Mouse (Mus musculus): ENCODE measurements around the gene Ugt1a5.
"Not testable (repeated sequence)": the region's sequence is repeated elsewhere in the genome, so short reads cannot be mapped to it uniquely, and the experiment has no call there.

The Ugt1a5 gene

DNA sequence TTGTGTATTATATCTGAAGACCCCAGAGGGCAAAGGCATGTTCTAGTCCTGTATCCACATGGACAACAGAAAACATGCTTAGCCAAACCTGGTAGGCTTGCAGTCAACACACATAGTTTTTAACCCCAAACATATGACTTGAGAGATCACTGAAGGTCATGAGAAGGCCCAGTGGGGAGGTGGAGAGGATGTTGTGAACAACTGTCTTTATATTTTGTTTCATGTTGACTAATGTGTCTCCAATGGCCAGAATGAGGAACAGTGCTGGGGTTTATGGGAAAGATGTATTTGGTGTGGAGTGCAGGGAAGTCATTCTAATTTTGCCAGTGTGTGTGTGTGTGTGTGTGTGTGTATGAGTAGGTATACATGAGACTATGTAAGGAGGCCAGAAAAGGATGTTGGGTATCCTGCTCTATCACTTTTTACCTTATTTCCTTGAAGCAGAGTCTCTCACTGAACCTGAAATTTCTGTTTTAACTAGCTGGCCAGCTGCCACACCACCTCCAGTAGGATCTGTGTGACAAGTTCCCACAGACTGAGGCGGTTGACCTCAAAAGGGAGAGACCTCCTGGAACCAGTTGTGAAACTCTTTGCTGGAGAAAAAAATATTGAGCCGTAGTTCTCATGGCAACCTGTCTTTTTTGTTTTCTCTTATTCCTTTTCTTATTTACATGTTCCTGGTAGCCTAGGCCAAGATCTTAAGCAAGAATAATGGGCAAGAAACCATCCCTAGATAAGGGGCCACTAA lies 58.4 kb downstream of the Ugt1a5 start:
- no peak for ATAC-seq (ENCODE audit: low TSS enrichment)

GRCm38 (mm10) chr1:88225301-88225700 lies 59.5 kb downstream of the Ugt1a5 start:
- ATAC-seq (ENCODE audit: low TSS enrichment), result not testable (repeated sequence)

DNA sequence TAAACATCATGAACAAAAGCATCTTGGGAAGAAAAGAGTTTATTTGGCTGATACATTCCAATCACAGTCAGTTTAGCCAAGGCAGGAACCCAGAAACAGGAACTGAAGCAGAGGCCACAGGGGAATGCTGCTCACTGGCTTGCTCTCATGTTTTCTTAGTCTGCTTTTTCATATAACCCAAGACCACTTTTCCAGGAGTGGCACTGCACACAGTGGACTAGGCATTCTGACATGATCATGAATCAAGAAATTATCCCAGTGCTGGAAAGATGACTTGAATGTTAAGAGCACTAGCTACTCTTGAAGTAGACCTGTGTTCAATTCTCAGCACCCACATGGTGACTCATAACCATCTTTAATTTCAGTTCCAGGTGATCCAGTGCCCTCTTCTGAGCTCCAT lies 59.9 kb downstream of the Ugt1a5 start:
- no peak for ATAC-seq (ENCODE audit: low TSS enrichment)

GRCm38 (mm10) chr1:88226670-88227379 lies 61.0 kb downstream of the Ugt1a5 start, which contains the start of gene Mroh2a:
Gene Mroh2a, plus strand, starts transcription at chr1:88226986.
- ATAC-seq (ENCODE audit: low TSS enrichment), result no peak

DNA sequence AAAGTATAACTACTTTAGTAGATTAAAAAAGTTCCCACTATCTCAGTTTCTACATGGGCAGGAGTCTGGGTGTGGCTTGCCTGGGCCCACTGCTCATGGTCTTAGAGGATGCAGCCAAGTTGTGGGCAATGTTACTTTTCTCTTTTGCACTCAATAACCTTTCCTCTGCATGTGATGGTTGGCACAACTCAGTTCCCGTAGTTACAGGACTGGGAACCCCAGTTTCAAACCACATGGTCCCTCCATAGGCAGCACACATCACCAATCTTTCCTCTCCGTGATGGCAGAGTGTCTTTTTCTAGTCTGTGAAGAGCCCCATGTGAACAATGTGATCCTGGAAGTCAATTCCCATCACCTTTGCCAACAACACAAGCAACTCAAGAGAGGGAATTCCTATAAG lies 61.7 kb downstream of the Ugt1a5 start:
- ATAC-seq (ENCODE audit: low TSS enrichment), result no peak

GRCm38 (mm10) chr1:88228121-88228520 lies 62.3 kb downstream of the Ugt1a5 start:
- ATAC-seq (ENCODE audit: low TSS enrichment), result no peak

- ATAC-seq (ENCODE audit: low TSS enrichment), result no peak
Observed at GRCm38 (mm10) chr1:88229566-88229965, 63.8 kb downstream of the Ugt1a5 start.

- no peak for ATAC-seq (ENCODE audit: low TSS enrichment)
Observed at GRCm38 (mm10) chr1:88229986-88230385, 64.2 kb downstream of the Ugt1a5 start.

- ATAC-seq (ENCODE audit: low TSS enrichment), result no peak
Observed at GRCm38 (mm10) chr1:88230421-88230820, 64.6 kb downstream of the Ugt1a5 start.

- no peak for ATAC-seq (ENCODE audit: low TSS enrichment)
Observed at GRCm38 (mm10) chr1:88230981-88231802, 65.4 kb downstream of the Ugt1a5 start.

GRCm38 (mm10) chr1:88231803-88232499 lies 66.1 kb downstream of the Ugt1a5 start:
- ATAC-seq (ENCODE audit: low TSS enrichment), result no peak

GRCm38 (mm10) chr1:88232664-88233380 lies 67.0 kb downstream of the Ugt1a5 start:
- no peak for ATAC-seq (ENCODE audit: low TSS enrichment)

DNA sequence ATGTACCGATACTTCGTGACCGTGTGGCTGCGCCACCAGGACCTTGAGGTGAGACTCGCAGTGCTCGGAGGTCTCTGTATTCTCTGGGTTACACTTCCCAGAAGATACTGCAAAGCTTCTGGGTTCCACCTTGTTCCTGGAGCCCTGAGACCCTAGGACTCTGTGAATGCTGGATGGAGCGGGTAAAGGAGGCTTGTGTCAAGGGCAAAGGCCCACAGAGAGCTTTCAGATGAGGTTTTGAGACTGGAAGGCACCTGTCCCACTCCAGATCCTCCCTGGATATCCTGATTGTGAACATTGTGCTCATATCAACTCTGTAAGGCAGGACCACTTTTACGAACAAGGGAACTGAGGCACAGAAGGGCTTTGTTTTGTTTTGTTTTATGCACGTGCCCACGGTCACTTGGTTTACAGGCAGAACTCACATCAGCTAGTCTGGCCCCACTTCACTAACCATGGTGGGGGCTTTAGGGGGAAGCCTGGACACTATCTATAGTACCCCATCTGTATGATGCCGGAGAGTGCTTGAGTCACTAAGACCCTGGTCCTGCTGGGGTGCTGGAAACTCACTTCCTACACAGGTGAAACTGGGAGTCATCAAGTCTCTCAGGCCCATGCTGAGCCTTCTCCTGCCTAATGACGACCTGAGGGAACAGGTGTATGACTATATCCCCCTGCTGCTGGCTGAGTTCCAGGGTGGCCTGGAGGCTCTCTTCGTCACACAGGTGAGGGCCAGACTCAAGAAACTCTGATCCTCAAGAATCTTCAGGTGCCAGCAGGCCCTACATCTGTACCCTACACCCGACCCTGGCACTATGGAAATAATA lies 67.8 kb downstream of the Ugt1a5 start:
- no peak for ATAC-seq (ENCODE audit: low TSS enrichment)

DNA sequence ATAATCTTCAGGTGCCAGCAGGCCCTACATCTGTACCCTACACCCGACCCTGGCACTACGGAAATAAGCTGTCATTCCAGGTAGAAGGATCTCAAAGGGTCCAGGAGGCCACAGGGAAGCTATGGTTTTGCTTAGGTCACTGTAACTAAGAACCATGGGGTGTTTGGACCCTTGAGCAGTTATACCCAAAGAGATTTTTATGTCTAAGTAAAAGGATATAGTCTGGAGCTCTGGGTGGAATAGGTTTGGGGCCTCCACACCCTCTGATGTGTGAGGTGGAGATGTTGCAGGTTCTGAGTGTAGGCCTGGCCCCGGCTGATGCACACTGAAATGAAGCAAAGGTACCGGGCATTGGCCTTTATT lies 68.4 kb downstream of the Ugt1a5 start:
- ATAC-seq (ENCODE audit: low TSS enrichment), result no peak

- ATAC-seq (ENCODE audit: low TSS enrichment), result no peak
Observed at GRCm38 (mm10) chr1:88234646-88235045, 68.8 kb downstream of the Ugt1a5 start.

DNA sequence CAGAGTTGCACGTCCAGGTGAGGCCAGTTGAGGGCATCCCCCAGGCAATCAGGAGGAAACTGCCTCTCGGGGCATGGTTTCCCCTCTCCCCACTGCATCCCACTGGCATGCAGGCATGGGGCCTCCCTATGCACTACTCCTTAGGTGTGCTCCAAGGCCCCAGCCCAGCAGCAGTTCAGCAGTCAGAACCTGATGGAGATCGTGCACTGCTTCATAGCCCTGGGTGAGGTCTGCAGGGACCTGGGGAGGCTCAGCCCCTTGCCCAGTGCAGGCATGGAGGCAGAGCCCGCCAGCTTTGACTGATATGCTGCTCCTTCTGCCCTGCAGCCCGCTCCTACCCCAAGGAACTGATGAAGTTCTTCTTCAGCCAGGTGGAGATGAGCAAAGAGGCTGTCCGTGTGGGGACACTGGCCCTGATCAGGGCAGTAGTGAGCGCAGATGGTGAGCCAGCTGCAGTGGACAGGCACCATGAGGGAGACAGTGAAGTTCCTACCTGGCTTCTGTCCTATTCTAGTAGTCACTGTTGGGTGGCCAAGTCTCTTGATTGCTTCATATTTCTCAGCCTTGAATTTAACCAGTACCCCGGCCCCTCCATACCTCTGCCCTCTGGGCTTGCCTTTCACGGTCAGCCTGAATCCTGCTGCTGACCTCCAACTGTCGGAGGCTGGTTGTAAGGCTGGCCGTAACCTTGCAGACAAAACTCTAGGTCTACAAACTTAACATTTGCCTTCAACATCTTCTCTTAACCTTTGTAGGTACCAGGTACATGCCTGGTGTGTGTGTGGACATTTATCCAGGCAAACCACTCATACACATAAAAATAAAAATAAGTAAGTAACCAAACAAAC lies 69.5 kb downstream of the Ugt1a5 start:
- ATAC-seq (ENCODE audit: low TSS enrichment), result no peak

- no peak for ATAC-seq (ENCODE audit: low TSS enrichment)
Observed at GRCm38 (mm10) chr1:88235894-88236415, 70.1 kb downstream of the Ugt1a5 start.

- no peak for ATAC-seq (ENCODE audit: low TSS enrichment)
Observed at GRCm38 (mm10) chr1:88237311-88237710, 71.5 kb downstream of the Ugt1a5 start.

DNA sequence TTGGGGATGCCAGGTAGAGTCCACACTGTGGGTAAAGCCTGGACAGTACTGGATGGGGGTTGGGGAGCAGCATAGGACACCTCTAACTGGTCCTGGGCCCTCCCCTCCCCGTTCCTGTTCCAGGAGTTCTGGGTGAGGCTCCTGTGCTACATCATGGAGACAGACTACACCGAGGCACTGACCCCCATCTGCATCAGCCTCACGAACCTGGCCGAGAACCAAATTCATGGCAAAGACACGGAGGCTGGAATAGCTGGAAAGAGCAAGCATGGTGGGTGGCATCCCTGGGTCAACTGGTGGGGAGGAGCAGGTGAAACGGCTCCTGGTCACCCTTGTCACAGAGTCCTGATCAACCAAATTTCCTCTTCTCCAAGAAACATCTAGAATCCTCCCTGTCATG lies 73.0 kb downstream of the Ugt1a5 start:
- ATAC-seq (ENCODE audit: low TSS enrichment), result no peak
